Mouse (Mus musculus) cortical plate, adult 2 months (tissue): ENCODE results near the gene Cdh15.

Source experiments
- CTCF ChIP-seq: fragments of 200-500 bp; IDR thresholded peaks from 2 replicates; pipeline ENCODE4 v1.5.1; 2011; ENCODE audit warnings: mild to moderate bottlenecking, control low read depth, low read length; ENCODE audit not compliant: insufficient read depth; ENCODE audit errors: extremely low read depth
- POLR2A ChIP-seq: fragments of 200-500 bp; IDR thresholded peaks from 2 replicates; pipeline ENCODE4 v1.6.1; 2011; ENCODE audit warnings: mild to moderate bottlenecking, low read length, control low read depth; ENCODE audit not compliant: insufficient read depth; ENCODE audit errors: extremely low read depth

- TF ChIP-seq POLR2A: no peak
- TF ChIP-seq CTCF: no peak
Measured at GRCm38 (mm10) chr8:122806956-122807538, 40.7 kb upstream of the Cdh15 start.
